In the genomic region with DNA sequence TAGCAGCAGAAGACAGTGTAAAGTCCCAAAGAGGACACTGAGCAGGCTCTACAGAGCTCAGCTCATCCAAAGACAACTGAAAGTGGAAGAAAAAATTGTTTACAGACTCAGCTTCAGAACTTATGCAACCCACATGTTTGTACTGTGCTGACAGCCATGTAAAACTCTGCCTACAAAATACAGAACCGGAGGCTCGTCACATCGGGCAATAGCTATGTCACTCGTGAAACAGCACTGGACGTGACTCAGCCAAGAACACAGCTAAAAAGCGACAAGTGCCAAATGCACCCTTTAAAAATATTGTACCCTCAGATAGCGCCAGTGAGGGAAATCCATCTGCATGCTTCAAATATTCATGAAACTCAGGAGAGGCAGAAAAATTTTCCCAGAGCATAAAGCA, we compare ENCODE assay signal across 32 mouse cellular contexts. TPM values are rescaled to one million over a fixed set of nuclear protein-coding genes. Genes with fewer than 3 reads are reported as not detected.
DNase-seq lines count a peak whose midpoint lies in the region; ATAC-seq and TF ChIP-seq lines count a peak whose summit lies in the region.
"Had no signal": no experiment of that assay in that cellular context is flagged by ENCODE, and none has a peak within 500 bp of the region (broad histone marks: within the 10 kb centered on the region; RNA-seq: fewer than 3 reads in every experiment).

No protein-coding gene starts in this region.

- no peak for TF ChIP-seq POLR2A in liver, adult 2 months (IDR thresholded peaks at IDR 0.05; ENCODE audit: extremely low read depth, insufficient read depth, low read length)
- no peak for TF ChIP-seq POLR2A in small intestine, adult 2 months (IDR thresholded peaks at IDR 0.05; ENCODE audit: low read depth, low read length)

- H3K4me3 ChIP-seq in heart, embryonic 10.5 days = no peak overlapping the region
- no peak overlapping the region for H3K4me3 ChIP-seq in liver, adult 2 months (ENCODE audit: insufficient read depth, low read depth, low read length)
- no peak overlapping the region for H3K4me3 ChIP-seq in liver, embryonic 11.5 days (ENCODE audit: low read depth, low read length)
- no peak overlapping the region for H3K4me3 ChIP-seq in midbrain, embryonic 11.5 days (ENCODE audit: low read depth, low read length)
- H3K4me3 ChIP-seq in midbrain, embryonic 13.5 days (replicated peaks) = no peak overlapping the region
- no peak overlapping the region for H3K4me3 ChIP-seq in small intestine, adult 2 months (ENCODE audit: low read depth, low read length)
- H3K4me3 ChIP-seq: embryonic facial prominence, embryonic 10.5 days; embryonic facial prominence, embryonic 15.5 days; forebrain, embryonic 12.5 days; gastrocnemius, adult 2 months; hindbrain, embryonic 10.5 days; hindbrain, embryonic 15.5 days; liver, embryonic 13.5 days; midbrain, embryonic 15.5 days; neural tube, embryonic 15.5 days had no signal

- no peaks in the 10 kb centered on the region for H3K9me3 ChIP-seq in heart, embryonic 10.5 days
- H3K9me3 ChIP-seq in liver, embryonic 11.5 days (ENCODE audit: control insufficient read depth, low read length) = no peaks in the 10 kb centered on the region
- H3K9me3 ChIP-seq in midbrain, embryonic 11.5 days (ENCODE audit: control insufficient read depth, low read length) = no peaks in the 10 kb centered on the region
- H3K9me3 ChIP-seq in midbrain, embryonic 13.5 days = no peaks in the 10 kb centered on the region
- H3K9me3 ChIP-seq: embryonic facial prominence, embryonic 10.5 days; embryonic facial prominence, embryonic 15.5 days; forebrain, embryonic 12.5 days; hindbrain, embryonic 10.5 days; hindbrain, embryonic 15.5 days; liver, embryonic 13.5 days; midbrain, embryonic 15.5 days; neural tube, embryonic 15.5 days had no signal

- H3K79me2 ChIP-seq in liver, adult 2 months (ENCODE audit: control insufficient read depth, insufficient read depth, low read length) = no peaks in the 10 kb centered on the region; the same call in 1 of the 2 replicates

- no peak for ATAC-seq in liver, embryonic 11.5 days (replicated peaks; ENCODE audit: low FRiP score)
- no peak for ATAC-seq in midbrain, embryonic 11.5 days (ENCODE audit: low FRiP score)
- ATAC-seq in midbrain, embryonic 13.5 days = no peak
- ATAC-seq: forebrain, postnatal 0 days; inflammation-experienced regulatory T-cells, adult 6 months; midbrain, embryonic 15.5 days; Patski had no signal

- no peak overlapping the region for H3K27ac ChIP-seq in heart, embryonic 10.5 days
- peak overlapping the region; percentile 33 for H3K27ac ChIP-seq in liver, adult 2 months (replicated peaks; ENCODE audit: insufficient read depth, low read depth, low read length)
- no peak overlapping the region for H3K27ac ChIP-seq in liver, embryonic 11.5 days (ENCODE audit: low read depth, low read length)
- no peak overlapping the region for H3K27ac ChIP-seq in midbrain, embryonic 11.5 days (ENCODE audit: low read depth, low read length)
- H3K27ac ChIP-seq in midbrain, embryonic 13.5 days = no peak overlapping the region
- H3K27ac ChIP-seq in small intestine, adult 2 months (ENCODE audit: insufficient read depth, low read depth, low read length) = peak overlapping the region; percentile 55; the same call in 1 of the 2 replicates
- H3K27ac ChIP-seq: embryonic facial prominence, embryonic 10.5 days; embryonic facial prominence, embryonic 15.5 days; forebrain, embryonic 12.5 days; gastrocnemius, adult 2 months; hindbrain, embryonic 10.5 days; hindbrain, embryonic 15.5 days; kidney, postnatal 0 days; liver, embryonic 13.5 days; midbrain, embryonic 15.5 days; neural tube, embryonic 15.5 days; stomach, postnatal 0 days had no signal

- WGBS in heart, embryonic 10.5 days = 94% methylated on average over 7 of the region's 7 CpGs
- whole genome bisulfite sequencing in liver, adult 2 months = 32% methylated on average over 7 of the region's 7 CpGs
- 95% methylated on average over 7 of the region's 7 CpGs for WGBS in liver, embryonic 11.5 days
- WGBS in midbrain, embryonic 11.5 days = 96% methylated on average over 7 of the region's 7 CpGs
- WGBS in midbrain, embryonic 13.5 days = 95% methylated on average over 7 of the region's 7 CpGs
- WGBS in small intestine, adult 2 months = 85% methylated on average over 7 of the region's 7 CpGs

- H3K4me2 ChIP-seq in liver, embryonic 11.5 days = no peak overlapping the region
- no peak overlapping the region for H3K4me2 ChIP-seq in midbrain, embryonic 11.5 days
- no peak overlapping the region for H3K4me2 ChIP-seq in midbrain, embryonic 13.5 days (replicated peaks)
- H3K4me2 ChIP-seq: embryonic facial prominence, embryonic 15.5 days; forebrain, embryonic 12.5 days; hindbrain, embryonic 15.5 days; liver, embryonic 13.5 days; lung, embryonic 14.5 days; midbrain, embryonic 15.5 days; neural tube, embryonic 15.5 days had no signal

- H3K36me3 ChIP-seq in heart, embryonic 10.5 days = peaks cover 61% of the 10 kb centered on the region
- peaks cover 14% of the 10 kb centered on the region for H3K36me3 ChIP-seq in liver, adult 2 months (ENCODE audit: control insufficient read depth, insufficient read depth, low read length)
- peaks cover 8% of the 10 kb centered on the region for H3K36me3 ChIP-seq in liver, embryonic 11.5 days (ENCODE audit: control insufficient read depth, insufficient read depth, low read length)
- H3K36me3 ChIP-seq in midbrain, embryonic 11.5 days (ENCODE audit: control insufficient read depth, insufficient read depth, low read length) = peaks cover 8% of the 10 kb centered on the region; the same call in 1 of the 2 replicates
- peaks cover 54% of the 10 kb centered on the region for H3K36me3 ChIP-seq in midbrain, embryonic 13.5 days
- H3K36me3 ChIP-seq in small intestine, adult 2 months (ENCODE audit: control insufficient read depth, insufficient read depth, low read length) = peaks cover 48% of the 10 kb centered on the region

- peak; percentile 25 for DNase-seq in heart, adult 11 months
- no peak for DNase-seq in heart, embryonic 10.5 days (ENCODE audit: low spot score)
- peak; percentile 85 for DNase-seq in liver, adult 2 months (ENCODE audit: extremely low read depth, low read depth, low spot score)
- no peak for DNase-seq in liver, embryonic 11.5 days (ENCODE audit: low spot score)
- peak; percentile 59 for DNase-seq in midbrain, embryonic 11.5 days (ENCODE audit: low spot score, missing footprints)
- no peak for DNase-seq in gastrocnemius, postnatal 14 days
- DNase-seq: adrenal gland, postnatal 14 days; cerebellum, adult 18-20 months; cerebellum, postnatal 10 days; forebrain, postnatal 0 days; gastrocnemius, adult 2 months; heart, postnatal 14 days; kidney, adult 2 months; kidney, postnatal 4 days; liver, embryonic 13.5 days; lung, embryonic 14.5 days; retina, postnatal 1 day; thymus, adult 2 months; thymus, postnatal 4 days had no signal

- intact Hi-C loops in gastrocnemius, postnatal 14 days (cut with DNase I; ENCODE audit: low total_unique reads) = no loop called here

- H3K4me1 ChIP-seq in heart, embryonic 10.5 days = no peaks in the 10 kb centered on the region
- H3K4me1 ChIP-seq in liver, adult 2 months (ENCODE audit: control insufficient read depth, insufficient read depth, low read length) = peaks cover 2% of the 10 kb centered on the region; the same call in 1 of the 2 replicates
- peaks cover 4% of the 10 kb centered on the region; the same call in 1 of the 2 replicates for H3K4me1 ChIP-seq in liver, embryonic 11.5 days (replicated peaks; ENCODE audit: control insufficient read depth, insufficient read depth, low read length)
- H3K4me1 ChIP-seq in midbrain, embryonic 11.5 days (ENCODE audit: control insufficient read depth, insufficient read depth, low read length) = no peaks in the 10 kb centered on the region
- no peaks in the 10 kb centered on the region for H3K4me1 ChIP-seq in midbrain, embryonic 13.5 days (replicated peaks)
- peaks cover 3% of the 10 kb centered on the region; the same call in 1 of the 2 replicates for H3K4me1 ChIP-seq in small intestine, adult 2 months (ENCODE audit: control insufficient read depth, insufficient read depth, insufficient read length, low read length)
- H3K4me1 ChIP-seq: embryonic facial prominence, embryonic 10.5 days; embryonic facial prominence, embryonic 15.5 days; forebrain, embryonic 12.5 days; hindbrain, embryonic 10.5 days; hindbrain, embryonic 15.5 days; midbrain, embryonic 15.5 days; neural tube, embryonic 15.5 days had no signal

- TF ChIP-seq CTCF in liver, adult 2 months (IDR thresholded peaks at IDR 0.05; ENCODE audit: low read depth, low read length) = no peak
- TF ChIP-seq CTCF in small intestine, adult 2 months (IDR thresholded peaks at IDR 0.05; ENCODE audit: extremely low read depth, insufficient read length, insufficient replicate concordance, low read depth, low read length) = no peak

- no peaks in the 10 kb centered on the region for H3K27me3 ChIP-seq in heart, embryonic 10.5 days (ENCODE audit: insufficient read depth, poor library complexity, severe bottlenecking)
- no peaks in the 10 kb centered on the region for H3K27me3 ChIP-seq in liver, adult 2 months (ENCODE audit: control insufficient read depth, insufficient read depth, low read length)
- no peaks in the 10 kb centered on the region for H3K27me3 ChIP-seq in liver, embryonic 11.5 days (replicated peaks; ENCODE audit: control insufficient read depth, insufficient read depth, low read length)
- no peaks in the 10 kb centered on the region for H3K27me3 ChIP-seq in midbrain, embryonic 11.5 days (ENCODE audit: control insufficient read depth, insufficient read depth, low read length)
- H3K27me3 ChIP-seq in midbrain, embryonic 13.5 days = no peaks in the 10 kb centered on the region
- no peaks in the 10 kb centered on the region for H3K27me3 ChIP-seq in small intestine, adult 2 months (ENCODE audit: control insufficient read depth, insufficient read depth, low read length)
- H3K27me3 ChIP-seq: embryonic facial prominence, embryonic 15.5 days; forebrain, embryonic 12.5 days; hindbrain, embryonic 15.5 days; liver, embryonic 13.5 days; midbrain, embryonic 15.5 days; neural tube, embryonic 15.5 days; Patski had no signal

- no peak overlapping the region for H3K9ac ChIP-seq in liver, adult 2 months (ENCODE audit: low read depth, low read length)
- no peak overlapping the region for H3K9ac ChIP-seq in liver, embryonic 11.5 days (ENCODE audit: low read depth, low read length)
- no peak overlapping the region for H3K9ac ChIP-seq in midbrain, embryonic 11.5 days (ENCODE audit: low read length)
- no peak overlapping the region for H3K9ac ChIP-seq in midbrain, embryonic 13.5 days (replicated peaks)
- H3K9ac ChIP-seq: embryonic facial prominence, embryonic 15.5 days; forebrain, embryonic 12.5 days; forebrain, postnatal 0 days; hindbrain, embryonic 15.5 days; liver, embryonic 13.5 days; lung, embryonic 14.5 days; midbrain, embryonic 15.5 days; neural tube, embryonic 15.5 days had no signal

RNA-seq across cellular contexts. Expression of a gene that starts 39.1 kb away (rescaled TPM):
- polyA plus RNA-seq in heart, embryonic 10.5 days (2016; fragmentation: Nextera tagmentation; extraction: Ambion mirVana) = 83.9 and 90.7 TPM in 2 replicates
- 12.2 and 21.2 TPM in 2 replicates for total RNA-seq in liver, adult 2 months (2014; rRNA removed)
- polyA plus RNA-seq in liver, adult 2 months (2012; rRNA removed) = 7.1 and 9.1 TPM in 2 replicates
- polyA plus RNA-seq in liver, embryonic 11.5 days (2014; fragmentation: Nextera tagmentation; extraction: Ambion mirVana) = 52.1 and 60.2 TPM in 2 replicates
- polyA plus RNA-seq in midbrain, embryonic 11.5 days (2014; fragmentation: Nextera tagmentation; extraction: Ambion mirVana) = 92.6 and 101 TPM in 2 replicates
- 146 and 156 TPM in 2 replicates for polyA plus RNA-seq in midbrain, embryonic 13.5 days (2015; fragmentation: Nextera tagmentation; extraction: Ambion mirVana)
- 16.2 and 27.3 TPM in 2 replicates for polyA plus RNA-seq in small intestine, adult 2 months (2012; rRNA removed)
- 10 to 100 TPM; 46.3 to 54.3 TPM for total RNA-seq in gastrocnemius, postnatal 14 days (2021)

RNA-seq across cellular contexts. Expression of a gene that starts 53.6 kb away (rescaled TPM):
- 50.6 and 72.2 TPM in 2 replicates for polyA plus RNA-seq in heart, embryonic 10.5 days (2016; fragmentation: Nextera tagmentation; extraction: Ambion mirVana)
- total RNA-seq in liver, adult 2 months (2014; rRNA removed) = 40.7 and 44.6 TPM in 2 replicates
- 14.9 and 16.2 TPM in 2 replicates for polyA plus RNA-seq in liver, adult 2 months (2012; rRNA removed)
- polyA plus RNA-seq in liver, embryonic 11.5 days (2014; fragmentation: Nextera tagmentation; extraction: Ambion mirVana) = 78.9 and 84.4 TPM in 2 replicates
- polyA plus RNA-seq in midbrain, embryonic 11.5 days (2014; fragmentation: Nextera tagmentation; extraction: Ambion mirVana) = 111 and 116 TPM in 2 replicates
- 43.0 and 47.3 TPM in 2 replicates for polyA plus RNA-seq in midbrain, embryonic 13.5 days (2015; fragmentation: Nextera tagmentation; extraction: Ambion mirVana)
- 7.5 and 13.5 TPM in 2 replicates for polyA plus RNA-seq in small intestine, adult 2 months (2012; rRNA removed)
- 10 to 100 TPM; 55.8 to 65.2 TPM for total RNA-seq in gastrocnemius, postnatal 14 days (2021)

Comparison
In these comparisons a context has a peak if more than half of its experiments do, and no peak if none do; other contexts are left out.
1. DNase-seq: peak in heart, adult 11 months (single experiment), liver, adult 2 months (single experiment) and midbrain, embryonic 11.5 days (single experiment); none in heart, embryonic 10.5 days (single experiment), liver, embryonic 11.5 days (single experiment) and gastrocnemius, postnatal 14 days (single experiment).
2. H3K27ac ChIP-seq: peak in liver, adult 2 months (single experiment) and small intestine, adult 2 months (single experiment); none in heart, embryonic 10.5 days (single experiment), liver, embryonic 11.5 days (single experiment), midbrain, embryonic 11.5 days (single experiment) and midbrain, embryonic 13.5 days (single experiment).